Mouse (Mus musculus): ENCODE data around the gene C1qtnf6.

DNA sequence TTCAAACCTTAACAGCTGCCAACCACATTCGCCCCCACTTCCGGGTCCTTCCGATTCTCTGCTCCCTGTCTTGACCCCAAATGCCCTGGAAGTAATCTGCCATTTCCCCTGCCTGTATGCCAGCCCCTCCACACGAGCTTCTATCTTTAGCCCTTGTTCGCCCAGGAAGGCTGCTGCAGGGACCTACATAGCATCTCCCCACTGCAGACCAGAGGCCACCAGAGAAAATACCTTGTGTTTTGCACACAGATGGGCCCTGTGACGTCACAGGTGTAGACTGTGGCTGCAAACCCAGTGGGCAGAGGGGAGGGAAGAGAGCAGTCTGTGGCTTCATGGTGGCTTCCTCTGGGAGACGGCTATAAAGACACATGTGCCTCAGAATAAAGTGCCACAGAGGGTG is 13.0 kb downstream of the C1qtnf6 start:
- TF ChIP-seq CTCF (IDR thresholded peaks at IDR 0.05; ENCODE audit: borderline replicate concordance, insufficient read depth, low read depth, low read length) (no peak), POLR2A (IDR thresholded peaks at IDR 0.05; ENCODE audit: borderline replicate concordance, insufficient read depth, low read length) (no peak)

Measured in cerebellum, adult 2 months (tissue).